In the genomic region with DNA sequence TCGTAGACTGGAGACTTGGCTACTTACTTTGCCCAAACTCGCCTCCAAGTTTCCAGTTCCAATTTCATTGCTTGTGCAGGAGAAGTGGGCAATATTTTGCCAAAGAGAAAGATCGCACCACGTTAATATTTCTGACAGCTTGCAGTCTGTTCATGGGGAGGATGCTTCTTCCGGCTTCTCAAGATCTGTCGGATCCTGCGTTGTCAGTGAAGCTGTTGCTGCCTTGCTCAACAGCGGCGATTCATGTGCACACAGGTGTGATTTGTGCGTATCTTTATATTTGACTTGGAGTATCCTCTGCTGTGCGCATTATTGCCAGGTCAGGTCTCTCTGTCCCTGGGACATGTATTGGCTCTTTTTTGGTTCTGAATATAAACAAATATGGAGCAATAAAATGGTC, we compare ENCODE assay signal across 34 mouse cellular contexts.
"Had no signal": no experiment of that assay in that cellular context is flagged by ENCODE, and none has a peak within 500 bp of the region (broad histone marks: within the 10 kb centered on the region; RNA-seq: fewer than 3 reads in every experiment).

No protein-coding gene starts in this region.

- H3K27me3 ChIP-seq: heart, embryonic 12.5 days; heart, embryonic 13.5 days; heart, embryonic 15.5 days; hindbrain, embryonic 12.5 days; hindbrain, embryonic 13.5 days; hindbrain, embryonic 15.5 days; intestine, embryonic 15.5 days; kidney, embryonic 15.5 days had no signal

- H3K27ac ChIP-seq: heart, embryonic 10.5 days; heart, embryonic 13.5 days; heart, embryonic 15.5 days; hindbrain, embryonic 10.5 days; hindbrain, embryonic 12.5 days; hindbrain, embryonic 13.5 days; hindbrain, embryonic 14.5 days; hindbrain, embryonic 15.5 days; hindbrain, postnatal 0 days; intestine, embryonic 15.5 days; kidney, embryonic 15.5 days; kidney, postnatal 0 days; layer of hippocampus, adult 2 months; left cerebral cortex, adult 2 months had no signal

- H3K36me3 ChIP-seq: heart, embryonic 10.5 days; heart, embryonic 12.5 days; heart, embryonic 13.5 days; heart, embryonic 15.5 days; hindbrain, embryonic 10.5 days; hindbrain, embryonic 12.5 days; hindbrain, embryonic 13.5 days; hindbrain, embryonic 15.5 days; intestine, embryonic 15.5 days; kidney, embryonic 15.5 days had no signal

- DNase-seq: heart, postnatal 10 days; heart, postnatal 14 days; heart, postnatal 36 days; heart, postnatal 4 days; kidney, adult 11 months; kidney, adult 18-20 months; kidney, adult 2 months; kidney, adult 8-10 months; kidney, adult 9 months; kidney, postnatal 10 days; kidney, postnatal 14 days; kidney, postnatal 25 days; kidney, postnatal 36 days; kidney, postnatal 4 days; layer of hippocampus, adult 9-11 months; layer of hippocampus, postnatal 36 days had no signal

- H3K9me3 ChIP-seq: heart, embryonic 10.5 days; heart, embryonic 12.5 days; heart, embryonic 13.5 days; heart, embryonic 15.5 days; hindbrain, embryonic 10.5 days; hindbrain, embryonic 12.5 days; hindbrain, embryonic 13.5 days; hindbrain, embryonic 15.5 days; intestine, embryonic 15.5 days; kidney, embryonic 15.5 days had no signal

- H3K9ac ChIP-seq: heart, embryonic 12.5 days; heart, embryonic 13.5 days; heart, embryonic 15.5 days; hindbrain, embryonic 12.5 days; hindbrain, embryonic 13.5 days; hindbrain, embryonic 14.5 days; hindbrain, embryonic 15.5 days; intestine, embryonic 15.5 days; kidney, embryonic 15.5 days had no signal

- H3K4me1 ChIP-seq: hindbrain, embryonic 10.5 days; hindbrain, embryonic 12.5 days; hindbrain, embryonic 13.5 days; hindbrain, embryonic 15.5 days; kidney, embryonic 15.5 days had no signal

- H3K4me2 ChIP-seq: heart, embryonic 12.5 days; heart, embryonic 13.5 days; heart, embryonic 15.5 days; hindbrain, embryonic 12.5 days; hindbrain, embryonic 13.5 days; hindbrain, embryonic 14.5 days; hindbrain, embryonic 15.5 days; intestine, embryonic 15.5 days; kidney, embryonic 15.5 days had no signal

- H3K4me3 ChIP-seq: heart, embryonic 10.5 days; heart, embryonic 12.5 days; heart, embryonic 13.5 days; heart, embryonic 15.5 days; hindbrain, embryonic 10.5 days; hindbrain, embryonic 12.5 days; hindbrain, embryonic 13.5 days; hindbrain, embryonic 15.5 days; intestine, embryonic 15.5 days; kidney, embryonic 15.5 days; layer of hippocampus, adult 2 months; left cerebral cortex, adult 2 months had no signal

- ATAC-seq: hindbrain, embryonic 16.5 days; hindbrain, postnatal 0 days; inflammation-experienced regulatory T-cells, adult 6 months; intestine, postnatal 0 days had no signal
